Mouse (Mus musculus) thymus, adult 2 months (tissue): ENCODE measurements around the gene Nr1d1. TPM values are rescaled to one million over a fixed set of nuclear protein-coding genes. Genes with fewer than 3 reads are reported as not detected.

Experiments used
- DNase-seq: peaks from one replicate; pipeline ENCODE4 v3.0.0; 2021
- H3K27ac ChIP-seq: fragments of 200-500 bp; 2 replicates; pipeline ENCODE4 v1.5.1; 2012; ENCODE audit warnings: low read length, control low read depth; ENCODE audit not compliant: control insufficient read depth, insufficient read depth
- H3K27me3 ChIP-seq: fragments of 200-500 bp; 2 replicates; pipeline ENCODE4 v1.6.1; 2012; ENCODE audit warnings: mild to moderate bottlenecking, low read length, moderate library complexity, mixed read lengths; ENCODE audit not compliant: control insufficient read depth, insufficient read depth
- H3K36me3 ChIP-seq: fragments of 200-500 bp; 2 replicates; pipeline ENCODE4 v1.6.1; 2012; ENCODE audit warnings: mild to moderate bottlenecking, low read length, moderate library complexity; ENCODE audit not compliant: control insufficient read depth, insufficient read depth
- H3K4me1 ChIP-seq: fragments of 200-500 bp; replicated peaks from 2 replicates; pipeline ENCODE4 v1.6.1; 2012; ENCODE audit warnings: low read length; ENCODE audit not compliant: control insufficient read depth, insufficient read depth
- H3K4me3 ChIP-seq: fragments of 200-500 bp; 2 replicates; pipeline ENCODE4 v1.5.1; 2012; ENCODE audit warnings: mild to moderate bottlenecking, low read length, control low read depth, moderate library complexity; ENCODE audit not compliant: control insufficient read depth, insufficient read depth
- CTCF ChIP-seq: fragments of 200-500 bp; IDR thresholded peaks from 2 replicates; pipeline ENCODE4 v1.5.1; 2012; ENCODE audit warnings: mild to moderate bottlenecking, control low read depth, low read length, moderate library complexity, borderline replicate concordance; ENCODE audit not compliant: control insufficient read depth, poor library complexity, insufficient read depth; ENCODE audit errors: extremely low read depth
- POLR2A ChIP-seq: fragments of 200-500 bp; IDR thresholded peaks from 2 replicates; pipeline ENCODE4 v1.6.1; 2012; ENCODE audit warnings: mild to moderate bottlenecking, low read length, control low read depth, moderate library complexity; ENCODE audit not compliant: control insufficient read depth, poor library complexity, insufficient read depth; ENCODE audit errors: extremely low read depth
- WGBS: fragments of 180-500 bp; shearing (Covaris S2); methylation state at CpG from one replicate; pipeline ENCODE4 v1.1.7; 2018; 5-methylcytosine and 5-hydroxymethylcytosine counted together
- polyA plus RNA-seq: library from polyadenylated mRNA; depleted of rRNA; stranded (reverse); fragments of >200 nt; gene quantifications from 2 replicates; pipeline ENCODE4 v1.2.3, GENCODE M21; 2012

Nr1d1 gene
- polyA plus RNA-seq, 1 experiment = 37.7 TPM

- H3K36me3 ChIP-seq = peaks cover 63% of the 10 kb centered on the region
Observed at GRCm38 (mm10) chr11:98804605-98805004, 29.5 kb upstream of the Nr1d1 start, which contains the start of gene Casc3. Gene Casc3 (plus strand): TSS chr11:98804905.

GRCm38 (mm10) chr11:98797909-98798308 lies 22.8 kb upstream of the Nr1d1 start:
- no peak overlapping the region for H3K4me3 ChIP-seq
- H3K27ac ChIP-seq = no peak overlapping the region
- TF ChIP-seq CTCF (no peak), POLR2A (no peak)
- peaks cover 15% of the 10 kb centered on the region for H3K4me1 ChIP-seq
- 69% methylated on average over 4 of the region's 4 CpGs for WGBS
- H3K27me3 ChIP-seq = no peaks in the 10 kb centered on the region
- peaks cover 33% of the 10 kb centered on the region for H3K36me3 ChIP-seq
- DNase-seq = no peak

More at GRCm38 (mm10) chr11:98804605-98805004, 29.5 kb upstream of the Nr1d1 start, which contains the start of gene Casc3:
- H3K4me1 ChIP-seq = no peaks in the 10 kb centered on the region
- H3K4me3 ChIP-seq = no peak within 1 kb of the TSS
- no peak for DNase-seq
- over 99% methylated on average over 5 of the region's 5 CpGs for WGBS
- H3K27ac ChIP-seq = no peak within 1 kb of the TSS
- TF ChIP-seq POLR2A (no peak), CTCF (no peak)
- H3K27me3 ChIP-seq = no peaks in the 10 kb centered on the region

DNA sequence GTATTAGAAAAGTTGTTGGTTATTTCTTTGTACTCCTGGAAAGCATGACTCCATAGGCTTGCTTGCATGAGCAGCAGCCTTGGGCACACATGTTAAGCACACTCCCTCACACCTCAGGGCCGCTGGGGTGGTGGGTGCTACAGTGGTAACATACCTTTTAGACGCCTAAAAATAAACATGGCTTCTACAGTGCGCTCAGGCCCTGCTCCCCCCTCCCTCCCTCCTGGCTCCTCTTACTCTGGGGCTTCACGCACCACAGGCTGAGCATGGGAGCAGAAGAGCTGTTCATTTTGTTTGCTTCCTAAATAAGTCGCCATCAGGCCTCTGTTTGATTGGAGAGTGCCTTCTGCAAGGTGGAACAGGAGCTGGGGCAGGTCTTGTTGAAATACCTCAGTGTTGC lies 22.2 kb upstream of the Nr1d1 start:
- WGBS = 13% methylated on average over 5 of the region's 5 CpGs
- DNase-seq = no peak
- no peak overlapping the region for H3K27ac ChIP-seq

DNA sequence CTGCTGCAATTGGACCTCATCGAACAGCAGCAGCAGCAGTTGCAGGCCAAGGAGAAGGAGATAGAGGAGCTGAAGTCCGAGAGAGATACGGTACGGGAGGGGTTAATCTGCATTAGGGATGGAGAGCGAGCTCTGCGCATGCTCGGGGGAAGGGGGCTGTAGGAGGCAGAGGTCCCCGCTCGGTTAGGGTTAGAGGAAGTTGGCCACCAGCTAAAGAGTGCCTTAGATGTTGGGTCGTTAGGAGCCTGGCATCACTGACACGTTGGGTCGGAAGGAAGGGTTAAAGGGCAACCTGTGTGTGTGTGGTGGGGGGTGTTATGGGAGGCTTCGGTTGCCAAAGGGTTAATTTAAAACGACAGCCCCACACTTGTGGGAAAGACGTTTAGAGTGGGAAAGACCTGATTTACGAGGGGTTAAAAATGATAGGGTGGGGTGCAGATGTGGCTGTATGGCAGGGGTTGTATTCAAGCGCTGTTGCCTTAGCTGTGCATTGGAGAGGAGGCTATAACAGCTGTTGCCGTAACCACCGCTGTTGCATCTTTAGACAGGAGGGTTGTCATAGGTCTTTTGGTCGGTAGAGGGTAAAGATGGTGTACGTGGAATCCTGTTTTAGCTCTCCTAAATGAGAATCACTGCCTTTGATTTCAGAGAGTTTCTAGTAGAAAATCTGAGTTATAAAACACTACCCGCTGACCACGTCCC lies 21.5 kb upstream of the Nr1d1 start:
- peak; percentile 76 for DNase-seq
- WGBS = 1% methylated on average over 23 of the region's 23 CpGs

More for the DNA sequence above, 22.2 kb upstream of the Nr1d1 start:
- no peaks in the 10 kb centered on the region for H3K27me3 ChIP-seq
- H3K36me3 ChIP-seq = peaks cover 27% of the 10 kb centered on the region
- peaks cover 15% of the 10 kb centered on the region for H3K4me1 ChIP-seq
- H3K4me3 ChIP-seq = peak overlapping the region; percentile 12
- TF ChIP-seq POLR2A (no peak), CTCF (no peak)

DNA sequence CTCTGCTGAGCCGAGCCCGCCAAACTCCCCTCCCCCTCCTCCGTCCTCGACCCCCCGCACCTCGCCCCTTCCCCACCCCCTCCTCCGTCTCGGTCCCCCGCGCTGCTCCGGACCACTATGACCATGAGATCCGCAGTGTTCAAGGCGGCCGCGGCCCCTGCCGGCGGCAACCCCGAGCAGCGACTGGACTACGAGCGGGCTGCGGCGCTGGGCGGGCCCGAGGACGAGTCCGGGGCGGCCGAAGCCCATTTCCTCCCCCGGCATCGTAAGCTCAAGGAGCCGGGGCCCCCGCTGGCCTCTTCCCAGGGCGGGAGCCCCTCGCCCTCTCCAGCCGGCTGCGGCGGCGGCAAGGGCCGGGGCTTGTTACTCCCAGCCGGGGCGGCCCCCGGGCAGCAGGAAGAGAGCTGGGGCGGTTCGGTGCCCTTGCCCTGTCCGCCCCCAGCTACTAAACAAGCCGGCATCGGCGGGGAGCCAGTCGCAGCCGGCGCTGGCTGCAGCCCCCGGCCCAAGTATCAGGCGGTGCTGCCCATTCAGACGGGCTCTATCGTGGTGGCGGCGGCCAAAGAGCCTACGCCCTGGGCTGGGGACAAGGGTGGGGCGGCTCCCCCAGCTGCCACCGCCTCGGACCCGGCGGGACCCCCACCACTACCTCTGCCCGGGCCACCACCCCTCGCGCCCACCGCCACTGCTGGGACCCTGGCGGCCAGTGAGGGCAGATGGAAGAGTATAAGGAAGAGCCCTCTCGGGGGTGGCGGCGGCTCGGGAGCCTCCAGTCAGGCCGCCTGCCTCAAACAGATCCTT lies 20.8 kb upstream of the Nr1d1 start:
- TF ChIP-seq CTCF (no peak), POLR2A (no peak)

More for the DNA sequence above, 21.5 kb upstream of the Nr1d1 start:
- Histone ChIP-seq H3K36me3 (peaks cover 21% of the 10 kb centered on the region), H3K27ac (peak overlapping the region; percentile 73), H3K4me1 (peaks cover 15% of the 10 kb centered on the region), H3K4me3 (peak overlapping the region; percentile 100), H3K27me3 (no peaks in the 10 kb centered on the region)
- TF ChIP-seq POLR2A = no peak
- TF ChIP-seq CTCF = no peak

GRCm38 (mm10) chr11:98795015-98795713 lies 20.0 kb upstream of the Nr1d1 start, which contains the start of gene Msl1:
Gene Msl1 (plus strand): TSS chr11:98795516.
- Histone ChIP-seq H3K4me3 (peak within 1 kb of the TSS; percentile 100), H3K4me1 (peaks cover 15% of the 10 kb centered on the region), H3K27me3 (no peaks in the 10 kb centered on the region), H3K36me3 (peaks cover 10% of the 10 kb centered on the region), H3K27ac (peak within 1 kb of the TSS; percentile 79)
- 1% methylated on average over 69 of the region's 89 CpGs for WGBS
- peak; percentile 87 for DNase-seq
- TF ChIP-seq CTCF (peak; percentile 51; the same call in 1 of the 2 replicates), POLR2A (peak; percentile 87)

More for the DNA sequence above, 20.8 kb upstream of the Nr1d1 start:
- H3K4me1 ChIP-seq = peaks cover 15% of the 10 kb centered on the region
- peaks cover 18% of the 10 kb centered on the region for H3K36me3 ChIP-seq
- DNase-seq = peak; percentile 50
- no peaks in the 10 kb centered on the region for H3K27me3 ChIP-seq
- H3K27ac ChIP-seq = peak overlapping the region; percentile 73
- WGBS = under 1% methylated on average over 69 of the region's 74 CpGs
- peak overlapping the region; percentile 100 for H3K4me3 ChIP-seq
